Mouse (Mus musculus): ENCODE data around the gene Rassf5. TPM values are rescaled to one million over a fixed set of nuclear protein-coding genes. Genes with fewer than 3 reads are reported as not detected.

Gene Rassf5
- polyA plus RNA-seq, 1 experiment: not detected

DNA sequence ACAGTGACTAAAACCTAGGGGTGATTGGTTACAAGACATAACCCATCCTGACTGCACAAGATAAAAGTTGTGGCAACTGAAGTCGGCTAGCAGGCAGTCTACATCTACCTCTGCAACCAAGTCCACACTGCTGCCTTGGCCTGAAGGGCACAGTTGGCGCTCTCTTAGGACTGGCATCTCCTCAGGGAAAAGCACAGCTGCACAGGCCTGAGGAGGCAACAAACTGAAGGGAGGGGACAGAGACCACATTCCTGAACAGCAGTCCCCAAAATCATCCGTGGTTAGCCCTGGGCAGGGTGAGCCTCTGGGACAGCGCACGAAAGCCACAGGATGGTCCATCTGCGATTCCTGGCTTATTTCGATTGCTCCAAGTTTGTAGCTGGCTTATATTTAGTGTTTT lies 49.4 kb downstream of the Rassf5 start:
- TF ChIP-seq CTCF (IDR thresholded peaks at IDR 0.05; ENCODE audit: insufficient read depth, low read depth, low read length) (no peak), POLR2A (IDR thresholded peaks at IDR 0.05; ENCODE audit: insufficient read depth, low read depth, low read length) (no peak)
- whole genome bisulfite sequencing: 82% methylated on average over 7 of the region's 7 CpGs

DNA sequence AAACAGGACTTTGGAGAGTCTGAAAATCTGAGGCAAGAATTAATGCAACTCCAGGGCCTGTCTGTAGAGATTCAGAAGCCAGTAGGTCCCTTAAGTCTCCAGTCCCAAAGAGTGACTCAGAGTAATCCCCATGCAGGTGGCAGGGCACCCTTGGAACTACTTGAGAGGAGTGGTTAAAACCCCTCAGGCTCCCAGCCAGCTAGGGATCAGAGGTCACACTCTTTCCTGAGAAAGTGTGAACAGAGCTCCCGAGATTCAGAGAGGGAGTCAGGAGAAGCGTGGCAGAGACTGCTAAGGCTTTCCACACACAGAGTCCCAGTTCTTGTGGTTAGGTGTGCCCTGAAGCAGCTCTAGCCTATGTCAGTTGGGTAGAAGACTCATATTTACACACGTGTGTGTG lies 51.3 kb downstream of the Rassf5 start:
- Histone ChIP-seq H3K27ac (ENCODE audit: insufficient read depth, low read depth, low read length) (no peak overlapping the region), H3K4me1 (ENCODE audit: control insufficient read depth, insufficient read depth, low read length) (no peaks in the 10 kb centered on the region), H3K4me3 (ENCODE audit: insufficient read depth, low read depth, low read length) (no peak overlapping the region)
- WGBS: 70% methylated on average over 3 of the region's 3 CpGs
- TF ChIP-seq POLR2A (IDR thresholded peaks at IDR 0.05; ENCODE audit: insufficient read depth, low read depth, low read length): no peak
- no peak for TF ChIP-seq CTCF (IDR thresholded peaks at IDR 0.05; ENCODE audit: insufficient read depth, low read depth, low read length)

More for the DNA sequence above, 49.4 kb downstream of the Rassf5 start:
- Histone ChIP-seq H3K4me1 (ENCODE audit: control insufficient read depth, insufficient read depth, low read length) (no peaks in the 10 kb centered on the region), H3K27ac (ENCODE audit: insufficient read depth, low read depth, low read length) (no peak overlapping the region), H3K4me3 (ENCODE audit: insufficient read depth, low read depth, low read length) (no peak overlapping the region)

DNA sequence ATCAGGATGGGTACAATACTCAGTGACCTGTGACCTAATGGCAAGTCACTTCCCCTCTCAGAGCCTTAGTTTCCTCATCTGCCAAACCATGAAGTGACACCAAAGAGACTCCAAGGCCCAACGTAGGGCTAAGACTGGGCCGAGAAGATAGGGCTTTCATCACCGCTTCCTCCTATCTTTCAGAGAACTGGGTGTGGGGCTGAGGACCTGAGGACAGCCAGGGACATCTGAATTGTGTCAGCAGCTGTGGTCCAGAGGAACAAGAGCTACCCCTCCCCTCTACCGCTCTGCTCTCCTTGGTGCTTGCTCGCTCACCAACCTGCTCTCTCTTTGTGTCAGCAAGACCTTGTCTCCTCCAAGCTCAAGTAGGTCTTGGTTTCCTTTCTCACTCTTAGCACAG lies 56.4 kb downstream of the Rassf5 start:
- Histone ChIP-seq H3K27ac (ENCODE audit: insufficient read depth, low read depth, low read length) (no peak overlapping the region), H3K4me3 (ENCODE audit: insufficient read depth, low read depth, low read length) (no peak overlapping the region), H3K4me1 (ENCODE audit: control insufficient read depth, insufficient read depth, low read length) (peaks cover 10% of the 10 kb centered on the region)
- TF ChIP-seq POLR2A (IDR thresholded peaks at IDR 0.05; ENCODE audit: insufficient read depth, low read depth, low read length): no peak
- no peak for TF ChIP-seq CTCF (IDR thresholded peaks at IDR 0.05; ENCODE audit: insufficient read depth, low read depth, low read length)
- 97% methylated on average over 5 of the region's 5 CpGs for WGBS

DNA sequence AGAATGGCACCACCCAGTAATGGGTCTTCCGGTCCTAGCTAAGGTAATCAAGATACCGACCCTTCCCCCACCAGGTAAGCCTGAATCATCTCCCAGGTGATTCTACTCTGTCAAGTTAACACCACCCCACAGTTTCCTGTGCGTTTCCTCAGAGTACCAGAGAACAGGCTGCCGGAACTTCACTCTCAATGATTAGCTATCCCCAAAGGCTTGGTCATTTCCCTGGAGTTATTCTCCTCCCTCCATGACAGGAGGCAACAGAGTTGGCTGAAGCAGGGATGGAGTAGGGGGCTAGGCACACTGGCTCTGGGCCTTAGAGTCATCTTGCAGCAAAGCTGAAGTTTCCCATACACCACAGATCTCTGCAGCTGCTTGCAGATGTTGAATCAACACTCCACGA lies 57.2 kb downstream of the Rassf5 start:
- no peak for TF ChIP-seq CTCF (IDR thresholded peaks at IDR 0.05; ENCODE audit: insufficient read depth, low read depth, low read length)
- no peak for TF ChIP-seq POLR2A (IDR thresholded peaks at IDR 0.05; ENCODE audit: insufficient read depth, low read depth, low read length)
- Histone ChIP-seq H3K27ac (ENCODE audit: insufficient read depth, low read depth, low read length) (no peak overlapping the region), H3K4me3 (ENCODE audit: insufficient read depth, low read depth, low read length) (no peak overlapping the region), H3K4me1 (ENCODE audit: control insufficient read depth, insufficient read depth, low read length) (peaks cover 10% of the 10 kb centered on the region)
- WGBS: 95% methylated on average over 5 of the region's 5 CpGs

DNA sequence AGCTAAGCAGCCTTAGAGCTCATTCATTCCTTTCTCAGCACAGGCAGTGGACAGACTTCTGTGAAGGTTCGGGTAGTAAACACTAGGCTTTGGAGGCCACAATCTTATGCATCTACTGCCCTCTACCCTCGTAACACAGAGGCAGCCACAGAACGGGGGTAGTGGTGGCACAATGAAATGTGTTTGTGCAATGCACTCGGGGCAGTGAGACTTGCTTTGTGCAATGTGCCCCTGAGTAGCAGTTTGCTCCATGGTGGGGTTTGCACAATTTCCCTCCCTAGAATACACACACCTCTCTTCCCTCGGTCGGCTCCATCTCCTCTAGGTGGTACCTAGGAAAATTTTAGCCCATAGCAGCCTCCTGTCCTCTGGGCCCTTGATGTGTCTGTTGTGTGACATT lies 58.1 kb downstream of the Rassf5 start:
- Histone ChIP-seq H3K4me1 (ENCODE audit: control insufficient read depth, insufficient read depth, low read length) (peaks cover 10% of the 10 kb centered on the region), H3K27ac (ENCODE audit: insufficient read depth, low read depth, low read length) (no peak overlapping the region), H3K4me3 (ENCODE audit: insufficient read depth, low read depth, low read length) (no peak overlapping the region)
- WGBS: 64% methylated on average over 6 of the region's 6 CpGs
- TF ChIP-seq POLR2A (IDR thresholded peaks at IDR 0.05; ENCODE audit: insufficient read depth, low read depth, low read length) (no peak), CTCF (IDR thresholded peaks at IDR 0.05; ENCODE audit: insufficient read depth, low read depth, low read length) (no peak)

DNA sequence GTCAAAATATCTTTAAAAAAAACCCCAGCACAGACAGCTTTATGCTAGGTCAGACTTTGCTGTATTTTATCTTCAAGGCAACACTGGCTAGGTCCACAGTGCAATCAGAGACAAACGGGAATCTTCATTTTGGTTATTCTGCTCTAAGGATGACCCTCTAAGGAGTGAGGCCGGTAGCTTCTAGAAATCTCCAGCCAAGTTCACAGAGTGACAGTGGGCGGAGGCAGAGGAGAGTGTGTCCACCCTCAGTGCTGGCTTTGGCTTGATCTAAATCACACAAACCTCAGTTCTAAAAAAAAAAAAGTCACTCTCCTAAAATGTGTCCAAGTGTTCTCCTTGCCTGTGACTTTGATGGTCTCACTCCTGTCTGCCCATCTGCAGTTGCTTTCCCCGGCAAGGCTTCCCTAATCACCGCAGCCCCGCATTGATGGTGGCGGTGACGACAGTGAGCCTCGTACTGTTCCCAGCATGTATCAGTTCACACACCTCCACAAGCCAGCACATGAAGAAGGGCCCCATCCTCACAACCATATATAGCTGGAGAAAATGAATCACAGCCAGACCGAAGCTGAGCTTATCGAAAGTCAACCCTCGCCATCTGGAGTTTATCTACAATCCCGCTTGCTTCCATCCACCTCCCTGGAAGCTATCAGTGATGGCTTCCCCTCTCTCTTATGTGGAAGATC lies 59.1 kb downstream of the Rassf5 start:
- H3K27ac ChIP-seq (ENCODE audit: insufficient read depth, low read depth, low read length): no peak overlapping the region
- H3K4me1 ChIP-seq (ENCODE audit: control insufficient read depth, insufficient read depth, low read length): peaks cover 10% of the 10 kb centered on the region
- no peak overlapping the region for H3K4me3 ChIP-seq (ENCODE audit: insufficient read depth, low read depth, low read length)
- 64% methylated on average over 13 of the region's 13 CpGs for WGBS
- TF ChIP-seq CTCF (IDR thresholded peaks at IDR 0.05; ENCODE audit: insufficient read depth, low read depth, low read length): no peak
- TF ChIP-seq POLR2A (IDR thresholded peaks at IDR 0.05; ENCODE audit: insufficient read depth, low read depth, low read length): no peak

DNA sequence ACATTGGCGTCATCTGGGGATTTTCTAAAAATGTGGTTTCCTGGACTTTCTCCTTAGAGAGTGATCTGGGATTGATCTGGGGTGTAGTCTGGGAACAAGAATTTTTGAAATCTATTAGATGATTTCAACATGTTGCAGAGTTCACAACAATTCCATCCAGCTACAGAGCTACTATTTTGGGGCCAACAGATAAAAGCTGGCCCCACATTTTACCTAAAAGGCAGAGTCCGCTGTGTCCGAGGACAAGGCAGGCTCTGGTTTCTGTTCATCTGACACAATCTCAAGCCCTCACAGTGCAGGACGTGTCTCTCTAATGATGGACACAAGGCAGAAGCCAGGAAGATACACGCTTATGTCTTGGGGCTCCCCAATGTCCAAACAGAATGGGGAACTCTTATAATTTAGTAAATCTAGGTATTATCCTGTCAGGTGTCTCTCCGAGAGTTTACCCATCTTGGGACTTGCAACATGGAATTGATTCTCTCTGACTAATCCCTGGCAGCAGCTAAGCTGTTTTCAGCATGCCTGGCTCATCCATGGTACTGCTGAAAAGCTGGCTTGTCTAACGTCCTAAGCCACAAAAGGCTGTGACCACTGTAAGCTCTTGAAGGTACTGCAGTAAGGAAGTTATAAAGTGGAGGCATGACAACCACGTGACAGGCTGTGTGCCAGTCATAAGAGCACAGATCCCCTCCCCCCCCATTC lies 60.0 kb downstream of the Rassf5 start:
- Histone ChIP-seq H3K4me3 (ENCODE audit: insufficient read depth, low read depth, low read length) (no peak overlapping the region), H3K4me1 (ENCODE audit: control insufficient read depth, insufficient read depth, low read length) (peaks cover 10% of the 10 kb centered on the region), H3K27ac (ENCODE audit: insufficient read depth, low read depth, low read length) (no peak overlapping the region)
- WGBS: 86% methylated on average over 8 of the region's 8 CpGs
- no peak for TF ChIP-seq CTCF (IDR thresholded peaks at IDR 0.05; ENCODE audit: insufficient read depth, low read depth, low read length)
- no peak for TF ChIP-seq POLR2A (IDR thresholded peaks at IDR 0.05; ENCODE audit: insufficient read depth, low read depth, low read length)

DNA sequence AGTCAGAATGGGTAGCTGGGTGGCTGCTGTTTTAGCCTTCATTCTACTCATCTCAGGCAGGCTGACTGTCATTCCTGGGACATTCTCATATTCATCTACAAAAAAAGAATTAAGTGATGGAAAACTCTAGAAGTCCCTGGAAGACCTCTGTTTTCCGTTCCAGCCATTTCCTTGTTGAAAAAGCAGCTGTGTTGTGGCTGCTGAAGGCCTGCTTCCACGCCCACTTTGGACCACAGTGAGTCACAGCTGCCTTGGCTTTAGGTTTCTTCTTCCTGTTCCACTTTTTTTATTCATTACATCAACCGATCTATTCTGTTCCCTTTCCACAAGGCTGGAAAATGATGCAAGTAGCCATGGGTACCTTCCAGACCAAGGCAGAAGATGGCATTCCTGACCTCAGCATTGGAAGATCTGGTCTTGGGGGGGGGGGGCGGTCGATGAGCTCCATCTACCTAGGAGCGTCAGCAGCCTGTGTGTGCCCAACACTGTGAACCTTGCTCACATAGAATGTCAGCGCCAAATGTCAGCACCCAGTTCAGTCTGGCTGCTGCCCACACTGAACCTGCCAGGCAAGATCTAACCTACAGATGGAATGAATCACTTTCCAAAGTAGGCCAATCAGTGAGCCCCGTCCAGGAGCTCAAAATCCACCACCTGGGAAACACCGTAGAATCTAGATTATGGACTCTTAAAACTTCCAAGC lies 60.7 kb downstream of the Rassf5 start:
- peaks cover 10% of the 10 kb centered on the region for H3K4me1 ChIP-seq (ENCODE audit: control insufficient read depth, insufficient read depth, low read length)
- H3K4me3 ChIP-seq (ENCODE audit: insufficient read depth, low read depth, low read length): no peak overlapping the region
- 65% methylated on average over 9 of the region's 9 CpGs for WGBS
- TF ChIP-seq CTCF (IDR thresholded peaks at IDR 0.05; ENCODE audit: insufficient read depth, low read depth, low read length): no peak
- no peak for TF ChIP-seq POLR2A (IDR thresholded peaks at IDR 0.05; ENCODE audit: insufficient read depth, low read depth, low read length)
- H3K27ac ChIP-seq (ENCODE audit: insufficient read depth, low read depth, low read length): no peak overlapping the region

DNA sequence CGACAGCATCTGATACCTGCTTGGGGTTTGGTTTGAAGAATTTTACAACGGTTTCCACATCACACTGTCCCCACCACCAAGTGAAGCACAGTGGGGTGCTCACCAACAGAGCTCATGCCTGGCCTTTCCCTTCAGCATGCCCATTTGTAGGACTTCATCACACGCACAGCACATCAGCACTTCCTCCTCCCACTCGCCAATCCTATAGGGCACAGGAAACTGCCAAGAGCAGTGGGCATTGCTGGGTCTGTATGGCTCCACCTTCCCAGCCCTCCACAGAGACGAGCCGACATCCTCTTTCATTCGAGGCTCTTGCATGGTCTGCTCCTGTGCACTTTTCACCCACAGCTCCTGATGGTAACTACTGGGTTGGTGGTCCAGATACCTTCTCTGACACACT lies 61.9 kb downstream of the Rassf5 start:
- Histone ChIP-seq H3K4me3 (ENCODE audit: insufficient read depth, low read depth, low read length) (no peak overlapping the region), H3K4me1 (ENCODE audit: control insufficient read depth, insufficient read depth, low read length) (peaks cover 10% of the 10 kb centered on the region), H3K27ac (ENCODE audit: insufficient read depth, low read depth, low read length) (no peak overlapping the region)
- TF ChIP-seq POLR2A (IDR thresholded peaks at IDR 0.05; ENCODE audit: insufficient read depth, low read depth, low read length) (no peak), CTCF (IDR thresholded peaks at IDR 0.05; ENCODE audit: insufficient read depth, low read depth, low read length) (no peak)
- 83% methylated on average over 7 of the region's 7 CpGs for WGBS
